Mouse (Mus musculus) spleen, adult 2 months (tissue): Measurements from ENCODE around the gene Crybb2.

Experiments
- CTCF ChIP-seq: fragments of 200-500 bp; IDR thresholded peaks from 2 replicates; pipeline ENCODE4 v1.5.1; 2011; ENCODE audit warnings: mild to moderate bottlenecking, inconsistent platforms; ENCODE audit not compliant: insufficient read depth, insufficient read length, insufficient replicate concordance; ENCODE audit errors: extremely low read depth
- POLR2A ChIP-seq: fragments of 200-500 bp; IDR thresholded peaks from 2 replicates; pipeline ENCODE4 v1.6.1; 2011; ENCODE audit warnings: low read depth, low read length, inconsistent platforms

- TF ChIP-seq POLR2A (no peak), CTCF (no peak)
Observed at GRCm38 (mm10) chr5:113105481-113105880, 35.6 kb upstream of the Crybb2 start.
